Mouse (Mus musculus): ENCODE results near the gene Numbl.
"Not testable (repeated sequence)": the region's sequence is repeated elsewhere in the genome, so short reads cannot be mapped to it uniquely, and the experiment has no call there.

The Numbl gene

GRCm38 (mm10) chr7:27258205-27258899, at the start of gene Numbl:
Gene Numbl, plus strand, starts transcription at chr7:27258433.
- DNase-seq: peak; percentile 94

GRCm38 (mm10) chr7:27212626-27213025, 45.6 kb upstream of the Numbl start:
- DNase-seq: no peak

GRCm38 (mm10) chr7:27218586-27218985, 39.6 kb upstream of the Numbl start:
- DNase-seq: no peak

- DNase-seq: no peak
Observed at GRCm38 (mm10) chr7:27219937-27220336, 38.3 kb upstream of the Numbl start.

GRCm38 (mm10) chr7:27221939-27222338, 36.3 kb upstream of the Numbl start:
- no peak for DNase-seq

GRCm38 (mm10) chr7:27222538-27222937, 35.7 kb upstream of the Numbl start:
- DNase-seq: no peak

- DNase-seq: no peak
Observed at GRCm38 (mm10) chr7:27224877-27225575, 33.2 kb upstream of the Numbl start.

- DNase-seq: no peak
Observed at GRCm38 (mm10) chr7:27227276-27227675, 31.0 kb upstream of the Numbl start.

GRCm38 (mm10) chr7:27227676-27228075, 30.6 kb upstream of the Numbl start:
- no peak for DNase-seq

- DNase-seq: peak; percentile 92
Observed at GRCm38 (mm10) chr7:27228281-27228821, 29.9 kb upstream of the Numbl start, which contains the start of gene Itpkc. Gene Itpkc, minus strand, starts transcription at chr7:27228661.

GRCm38 (mm10) chr7:27228865-27229264, 29.4 kb upstream of the Numbl start:
- no peak for DNase-seq

GRCm38 (mm10) chr7:27230781-27231180, 27.5 kb upstream of the Numbl start:
- DNase-seq: no peak

GRCm38 (mm10) chr7:27231693-27232331, 26.4 kb upstream of the Numbl start:
- no peak for DNase-seq

GRCm38 (mm10) chr7:27232781-27233281, 25.4 kb upstream of the Numbl start, which contains the start of gene Coq8b:
Gene Coq8b, plus strand, starts transcription at chr7:27233023.
- peak; percentile 94 for DNase-seq

- no peak for DNase-seq
Observed at GRCm38 (mm10) chr7:27233300-27233699, 24.9 kb upstream of the Numbl start.

- DNase-seq: no peak
Observed at GRCm38 (mm10) chr7:27235726-27236125, 22.5 kb upstream of the Numbl start.

GRCm38 (mm10) chr7:27237527-27237926, 20.7 kb upstream of the Numbl start:
- no peak for DNase-seq

- DNase-seq: no peak
Observed at GRCm38 (mm10) chr7:27238568-27238967, 19.7 kb upstream of the Numbl start.

GRCm38 (mm10) chr7:27243211-27243610, 15.0 kb upstream of the Numbl start:
- no peak for DNase-seq

GRCm38 (mm10) chr7:27244088-27244487, 14.1 kb upstream of the Numbl start:
- not testable (repeated sequence) for DNase-seq

- no peak for DNase-seq
Observed at GRCm38 (mm10) chr7:27249146-27249545, 9.1 kb upstream of the Numbl start.

- DNase-seq: no peak
Observed at GRCm38 (mm10) chr7:27249928-27250327, 8.3 kb upstream of the Numbl start.

GRCm38 (mm10) chr7:27251946-27252345, 6.3 kb upstream of the Numbl start:
- DNase-seq: no peak
